Mouse (Mus musculus) kidney, postnatal 0 days (tissue): ENCODE data around the gene Tmtc2. TPM values are rescaled to one million over a fixed set of nuclear protein-coding genes. Genes with fewer than 3 reads are reported as not detected.

Source experiments
- ATAC-seq: fragments of 200-750 bp; cut with Nextera tagmentation; replicated peaks from 2 replicates; pipeline ENCODE4 v1.8.0; 2017; ENCODE audit warnings: low read depth, moderate number of reproducible peaks, moderate TSS enrichment, moderate library complexity; ENCODE audit not compliant: low FRiP score
- DNase-seq: peaks from one replicate; pipeline ENCODE4 v3.0.0-alpha.2; 2016; ENCODE audit warnings: low spot score
- H3K27ac ChIP-seq: fragments of 300-500 bp; sonication (generic); 2 replicates; pipeline ENCODE4 v1.5.1; 2014; ENCODE audit warnings: mild to moderate bottlenecking
- H3K27me3 ChIP-seq: fragments of 300-500 bp; sonication (generic); 2 replicates; pipeline ENCODE4 v1.6.1; 2014; ENCODE audit warnings: low read length, mixed read lengths; ENCODE audit not compliant: insufficient read depth
- H3K36me3 ChIP-seq: fragments of 300-500 bp; sonication (generic); 2 replicates; pipeline ENCODE4 v1.6.1; 2014; ENCODE audit warnings: low read length, mixed read lengths; ENCODE audit not compliant: insufficient read depth
- H3K4me1 ChIP-seq: fragments of 300-500 bp; sonication (generic); replicated peaks from 2 replicates; pipeline ENCODE4 v1.6.1; 2014; ENCODE audit warnings: antibody characterized with exemption, low read length, mixed read lengths; ENCODE audit not compliant: insufficient read depth
- H3K4me2 ChIP-seq: fragments of 300-500 bp; sonication (generic); 2 replicates; pipeline ENCODE4 v1.6.1; 2014; ENCODE audit warnings: mild to moderate bottlenecking, low read length, moderate library complexity, mixed read lengths
- H3K4me3 ChIP-seq: fragments of 300-500 bp; sonication (generic); replicated peaks from 2 replicates; pipeline ENCODE4 v1.5.1; 2014; ENCODE audit warnings: low read depth, low read length
- H3K9ac ChIP-seq: fragments of 300-500 bp; sonication (generic); 2 replicates; pipeline ENCODE4 v1.6.1; 2014; ENCODE audit warnings: low read depth, low read length
- H3K9me3 ChIP-seq: fragments of 300-500 bp; sonication (generic); replicated peaks from 2 replicates; pipeline ENCODE4 v1.6.1; 2016; ENCODE audit warnings: low read length, inconsistent platforms, mixed read lengths
- CTCF ChIP-seq: IDR thresholded peaks from 2 replicates; pipeline ENCODE4 v1.5.1; 2016; ENCODE audit warnings: antibody characterized with exemption, low read depth, mild to moderate bottlenecking, moderate library complexity
- WGBS: fragments of 180-500 bp; shearing (Covaris S2); extraction: QIAGEN DNeasy Blood & Tissue Kit; methylation state at CpG from one replicate; pipeline ENCODE4 v1.1.7; 2014; 5-methylcytosine and 5-hydroxymethylcytosine counted together
- polyA plus RNA-seq: library from polyadenylated mRNA; unstranded; fragments of >200 nt; fragmentation: Nextera tagmentation; extraction: Ambion mirVana; gene quantifications from 2 replicates; pipeline ENCODE4 v1.2.1, GENCODE M21; 2015

Tmtc2 gene
- polyA plus RNA-seq, 1 experiment from 2014 or later: 5.2 TPM

- Histone ChIP-seq H3K4me3 (no peak overlapping the region), H3K9ac (no peak overlapping the region), H3K9me3 (no peaks in the 10 kb centered on the region), H3K27ac (no peak overlapping the region), H3K4me2 (no peak overlapping the region), H3K36me3 (no peaks in the 10 kb centered on the region), H3K4me1 (no peaks in the 10 kb centered on the region), H3K27me3 (no peaks in the 10 kb centered on the region)
- no peak for TF ChIP-seq CTCF
- 82% methylated on average over 15 of the region's 15 CpGs for WGBS
- ATAC-seq (no peak), DNase-seq (no peak)
Observed at GRCm38 (mm10) chr10:105417845-105418383, 156.3 kb downstream of the Tmtc2 start.

DNA sequence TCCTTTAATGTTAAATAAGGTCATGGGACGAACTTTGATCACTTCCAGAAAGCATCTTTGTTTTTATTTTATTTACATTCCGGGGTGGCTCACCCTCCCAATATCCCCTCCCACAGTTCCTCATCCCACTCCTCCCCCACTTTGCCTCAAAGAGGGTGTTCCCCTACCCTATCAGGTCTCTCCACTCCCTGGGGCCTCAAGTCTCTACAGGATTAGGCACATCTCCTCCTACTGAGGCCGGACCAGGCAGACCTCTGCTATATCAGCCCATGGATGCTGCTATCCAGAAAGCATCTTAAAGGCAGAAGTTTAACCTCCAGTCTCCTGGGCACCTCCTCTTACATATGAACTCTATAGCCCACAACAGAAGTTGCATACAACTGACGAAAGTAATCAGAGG is 157.7 kb downstream of the Tmtc2 start:
- H3K9me3 ChIP-seq: no peaks in the 10 kb centered on the region
- no peaks in the 10 kb centered on the region for H3K4me1 ChIP-seq
- H3K9ac ChIP-seq: no peak overlapping the region
- H3K27ac ChIP-seq: no peak overlapping the region
- DNase-seq (no peak), ATAC-seq (no peak)
- no peak overlapping the region for H3K4me3 ChIP-seq
- H3K36me3 ChIP-seq: no peaks in the 10 kb centered on the region
- TF ChIP-seq CTCF: no peak
- H3K4me2 ChIP-seq: no peak overlapping the region
- WGBS: 77% methylated on average over 4 of the region's 4 CpGs
- H3K27me3 ChIP-seq: no peaks in the 10 kb centered on the region

- Histone ChIP-seq H3K9me3 (no peaks in the 10 kb centered on the region), H3K27me3 (no peaks in the 10 kb centered on the region), H3K36me3 (no peaks in the 10 kb centered on the region), H3K9ac (no peak overlapping the region), H3K4me3 (no peak overlapping the region), H3K4me2 (no peak overlapping the region), H3K27ac (no peak overlapping the region), H3K4me1 (no peaks in the 10 kb centered on the region)
- no peak for ATAC-seq
- no peak for TF ChIP-seq CTCF
- no peak for DNase-seq
- WGBS: 90% methylated on average over 4 of the region's 4 CpGs
Observed at GRCm38 (mm10) chr10:105405856-105406527, 168.3 kb downstream of the Tmtc2 start.

DNA sequence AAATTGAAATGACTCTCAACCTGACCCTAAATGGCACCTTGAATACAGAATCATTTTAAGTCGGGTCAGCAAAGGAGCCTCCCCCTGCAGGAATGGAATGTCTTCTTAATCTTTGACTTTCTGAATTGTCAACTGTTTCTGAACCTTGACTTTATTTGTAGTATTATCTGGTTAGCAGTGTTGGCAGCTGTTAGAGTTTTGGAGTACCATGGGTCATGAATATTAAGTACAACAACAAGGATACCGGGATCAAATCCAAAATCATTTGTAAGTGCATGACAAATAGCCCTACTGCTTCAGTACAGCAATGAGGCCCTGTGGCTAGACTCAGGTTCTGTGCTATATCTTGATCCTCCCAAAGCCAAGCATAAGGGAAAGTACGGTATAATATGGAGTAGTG is 170.3 kb downstream of the Tmtc2 start:
- H3K36me3 ChIP-seq: no peaks in the 10 kb centered on the region
- no peaks in the 10 kb centered on the region for H3K9me3 ChIP-seq
- no peaks in the 10 kb centered on the region for H3K4me1 ChIP-seq
- H3K4me2 ChIP-seq: no peak overlapping the region
- peak; percentile 27 for DNase-seq
- no peak for TF ChIP-seq CTCF
- H3K27me3 ChIP-seq: no peaks in the 10 kb centered on the region
- H3K27ac ChIP-seq: no peak overlapping the region
- ATAC-seq: no peak
- no peak overlapping the region for H3K9ac ChIP-seq
- WGBS: 67% methylated on average over 3 of the region's 3 CpGs
- H3K4me3 ChIP-seq: no peak overlapping the region

DNA sequence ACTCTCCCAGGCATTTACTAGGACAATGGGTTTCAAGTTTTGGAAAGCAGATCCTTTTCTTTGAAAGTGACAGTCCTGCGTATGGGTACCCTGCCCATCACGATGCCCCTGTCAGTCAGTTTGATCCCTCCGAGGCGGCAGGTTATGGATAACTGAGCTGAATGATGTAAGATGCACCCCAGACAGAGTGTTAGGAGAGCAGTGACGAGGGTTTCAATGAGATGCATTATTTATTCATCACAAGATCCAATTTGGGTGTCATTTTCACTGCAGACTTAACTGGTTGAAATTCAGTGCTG is 171.8 kb downstream of the Tmtc2 start:
- H3K9me3 ChIP-seq: no peaks in the 10 kb centered on the region
- no peak for ATAC-seq
- 82% methylated on average over 5 of the region's 5 CpGs for WGBS
- H3K36me3 ChIP-seq: no peaks in the 10 kb centered on the region
- no peak overlapping the region for H3K4me2 ChIP-seq
- TF ChIP-seq CTCF: no peak
- DNase-seq: no peak
- H3K4me3 ChIP-seq: no peak overlapping the region
- H3K27me3 ChIP-seq: no peaks in the 10 kb centered on the region
- no peak overlapping the region for H3K9ac ChIP-seq
- H3K4me1 ChIP-seq: no peaks in the 10 kb centered on the region
- H3K27ac ChIP-seq: no peak overlapping the region

DNA sequence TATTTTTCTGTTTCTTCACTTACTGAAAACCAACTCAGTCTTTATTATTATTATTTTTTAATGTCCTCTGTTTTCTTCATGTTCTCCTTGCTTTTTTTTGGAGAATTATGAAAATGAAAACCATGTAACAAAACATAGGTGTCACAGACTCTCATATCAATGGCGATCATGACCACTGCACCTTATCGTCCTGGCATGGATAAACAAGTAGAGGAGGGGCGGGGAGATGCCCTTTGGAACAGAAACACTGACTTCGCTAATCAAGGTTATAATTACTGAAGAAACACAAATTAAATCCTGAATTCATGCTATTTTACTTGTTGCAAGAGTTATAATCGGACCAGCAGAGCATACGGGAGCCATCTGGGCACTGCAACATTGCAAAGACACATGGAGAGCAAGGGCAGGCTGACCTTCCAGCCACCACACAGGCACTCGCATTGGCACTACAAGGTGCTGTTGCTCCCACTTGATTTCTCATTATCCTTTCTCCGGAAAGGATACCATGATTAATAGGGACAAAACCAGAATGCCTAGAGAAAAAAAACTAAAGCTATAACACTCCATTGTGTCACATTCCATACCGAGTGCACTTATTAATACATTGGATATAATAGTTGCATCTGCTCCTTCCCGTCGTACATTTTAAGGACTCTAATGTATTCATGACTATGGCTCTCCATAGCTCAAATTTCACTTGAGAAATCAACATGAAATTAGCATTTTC is 172.3 kb downstream of the Tmtc2 start:
- no peak for TF ChIP-seq CTCF
- Histone ChIP-seq H3K27ac (no peak overlapping the region), H3K4me2 (no peak overlapping the region), H3K4me3 (no peak overlapping the region), H3K27me3 (no peaks in the 10 kb centered on the region), H3K36me3 (no peaks in the 10 kb centered on the region), H3K4me1 (no peaks in the 10 kb centered on the region), H3K9me3 (no peaks in the 10 kb centered on the region), H3K9ac (no peak overlapping the region)
- no peak for ATAC-seq
- DNase-seq: no peak
- WGBS: 84% methylated on average over 11 of the region's 11 CpGs
